Mouse (Mus musculus): ENCODE measurements around the gene Syn3.

DNA sequence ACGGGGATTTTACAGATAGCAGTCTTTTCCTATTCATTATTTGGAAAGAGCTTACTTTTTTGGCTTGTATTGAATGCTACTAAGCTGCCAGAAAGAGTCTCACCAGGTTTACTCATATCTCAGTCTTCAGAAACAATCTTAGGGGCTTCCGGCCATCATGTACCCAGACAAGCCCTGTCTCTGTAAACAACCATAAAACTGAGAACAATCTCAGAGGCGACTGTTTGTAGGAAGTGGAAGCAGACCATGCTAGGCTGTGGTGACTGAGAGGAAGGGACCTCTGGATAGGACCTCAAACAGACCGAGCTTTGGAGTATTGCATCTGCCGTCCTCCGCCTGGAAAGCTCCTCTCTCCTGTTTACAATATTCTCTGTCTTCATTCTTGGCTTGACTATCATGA is 400.3 kb downstream of the Syn3 start:
- no peak for TF ChIP-seq POLR2A (IDR thresholded peaks at IDR 0.05; ENCODE audit: low read depth, low read length)
- no peak for TF ChIP-seq CTCF (IDR thresholded peaks at IDR 0.05; ENCODE audit: extremely low read depth, insufficient read length, insufficient replicate concordance, low read depth, low read length)

Measured in small intestine, adult 2 months (tissue).